Mouse (Mus musculus): ENCODE data around the gene Olfr1087.
"Not testable (repeated sequence)": the region's sequence is repeated elsewhere in the genome, so short reads cannot be mapped to it uniquely, and the experiment has no call there.

The Olfr1087 gene

DNA sequence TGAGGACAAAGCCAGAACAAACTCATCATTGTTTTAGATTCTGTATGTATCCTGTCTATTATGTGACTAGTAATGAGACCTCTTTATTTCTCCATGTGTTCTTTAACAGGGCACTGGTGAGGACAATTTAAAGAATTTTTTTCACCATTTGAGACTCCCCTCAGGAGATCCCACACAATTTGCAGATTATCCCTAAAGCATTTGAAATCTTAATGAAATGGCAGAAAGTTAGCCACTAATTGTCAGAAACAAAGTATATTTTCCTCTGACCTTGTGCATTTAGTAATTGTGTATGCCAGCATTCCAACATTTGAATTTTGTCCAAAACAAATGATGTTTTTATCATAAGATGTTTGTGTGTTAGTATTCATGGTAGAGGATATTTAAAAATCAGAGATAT lies at the start of gene Olfr1087:
TSS of gene Olfr1087 (minus strand) at position 101 of the 400 bp plus-strand sequence.
- DNase-seq (ENCODE audit: low spot score) = no peak

DNA sequence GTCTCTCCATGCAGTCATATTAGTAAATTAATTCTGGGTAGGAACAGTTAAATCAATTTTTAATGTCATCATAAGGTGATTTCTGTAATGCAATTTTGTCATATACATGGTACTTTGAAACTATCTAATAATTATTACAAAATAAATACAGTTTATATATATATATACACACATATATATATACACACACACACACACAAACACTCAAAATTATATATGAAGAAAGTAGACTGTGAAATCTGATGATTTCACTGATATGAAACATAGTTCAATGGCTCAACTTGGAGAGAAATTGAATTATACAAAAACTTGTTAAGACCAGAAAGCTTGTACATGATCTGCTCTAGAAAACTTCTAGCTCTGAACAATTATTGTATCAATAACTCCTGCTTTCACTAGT lies 35.4 kb upstream of the Olfr1087 start, which contains the start of gene Olfr1089:
TSS of gene Olfr1089 (minus strand) at position 101 of the 400 bp plus-strand sequence.
- DNase-seq (ENCODE audit: low spot score) = no peak

DNA sequence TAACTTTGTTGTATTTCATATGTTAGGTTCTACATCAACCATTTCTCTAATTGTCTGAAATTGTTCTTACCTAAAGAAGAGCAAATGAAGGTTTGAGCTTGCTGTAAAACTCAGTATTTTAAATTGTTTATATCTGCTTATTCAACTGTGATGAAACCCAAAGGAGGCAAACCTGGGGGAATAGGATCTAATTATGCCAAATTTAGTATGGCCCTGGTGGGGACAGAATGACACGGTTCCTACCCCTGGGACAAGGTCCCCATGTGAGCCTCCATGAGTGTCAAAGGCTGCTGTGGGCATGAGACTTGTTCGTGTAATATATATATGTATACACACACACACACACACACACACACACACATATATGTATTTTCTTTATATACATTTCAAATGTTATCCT lies 18.2 kb downstream of the Olfr1087 start, which contains the start of gene Olfr1086:
TSS of gene Olfr1086 (minus strand) at position 101 of the 400 bp plus-strand sequence.
- DNase-seq (ENCODE audit: low spot score) = no peak

DNA sequence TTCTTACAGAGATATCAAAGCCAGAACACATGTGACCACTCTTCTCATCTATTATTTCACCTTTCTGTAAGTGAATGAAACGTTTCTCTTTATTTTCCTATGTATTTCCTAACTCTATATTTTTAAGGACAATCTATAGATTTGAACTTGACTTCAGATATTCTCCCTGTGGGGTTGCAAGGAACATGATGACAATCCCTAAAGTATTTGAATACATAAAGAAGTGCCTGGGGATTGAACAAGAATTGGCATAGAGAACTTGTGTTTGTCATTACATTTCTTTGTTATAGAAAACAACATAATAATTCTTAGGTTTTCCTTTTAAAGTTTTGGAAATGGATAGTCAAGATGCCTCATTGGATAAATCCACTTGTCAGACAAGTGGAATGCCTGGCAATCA lies 36.3 kb downstream of the Olfr1087 start, which contains the start of gene Olfr1085:
TSS of gene Olfr1085 (minus strand) at position 101 of the 400 bp plus-strand sequence.
- DNase-seq (ENCODE audit: low spot score) = no peak

DNA sequence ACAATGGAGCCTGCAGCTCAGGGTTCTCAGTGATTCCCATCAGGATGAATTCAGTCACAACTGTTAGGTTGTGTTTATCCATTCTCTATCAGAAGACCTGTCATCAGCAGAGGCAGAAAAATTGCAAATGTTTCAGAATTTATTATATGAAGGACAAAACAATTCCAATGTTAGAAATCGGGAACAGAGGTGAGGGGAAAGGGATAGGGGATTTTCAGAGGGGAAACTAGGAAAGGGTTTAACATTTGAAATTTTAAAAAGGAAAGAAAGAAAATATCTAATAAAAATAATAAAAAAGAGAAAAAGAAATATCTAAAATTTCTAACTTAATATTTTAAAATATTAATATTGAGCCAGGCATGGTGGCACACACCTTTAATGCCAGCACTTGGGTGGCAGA lies 58.6 kb downstream of the Olfr1087 start, which contains the start of gene Olfr1084:
TSS of gene Olfr1084 (minus strand) at position 101 of the 400 bp plus-strand sequence.
- not testable (repeated sequence) for DNase-seq (ENCODE audit: low spot score)
